Mouse (Mus musculus) bone marrow macrophage, adult 2 months (primary cell): ENCODE measurements at regions not wholly inside any gene's neighbourhood (a gene's known extent, or its start where the extent isn't known, plus 50 kb on each side); places are given as distances from the start of the nearest gene placed in this dataset.

ENCODE experiments used
- CTCF ChIP-seq: IDR thresholded peaks from 2 replicates; pipeline ENCODE4 v1.5.1; 2012; ENCODE audit warnings: low read depth, mild to moderate bottlenecking, low read length, moderate library complexity
- POLR2A ChIP-seq: IDR thresholded peaks from 2 replicates; pipeline ENCODE4 v1.6.1; 2012; ENCODE audit warnings: mild to moderate bottlenecking, low read depth, low read length, borderline replicate concordance

DNA sequence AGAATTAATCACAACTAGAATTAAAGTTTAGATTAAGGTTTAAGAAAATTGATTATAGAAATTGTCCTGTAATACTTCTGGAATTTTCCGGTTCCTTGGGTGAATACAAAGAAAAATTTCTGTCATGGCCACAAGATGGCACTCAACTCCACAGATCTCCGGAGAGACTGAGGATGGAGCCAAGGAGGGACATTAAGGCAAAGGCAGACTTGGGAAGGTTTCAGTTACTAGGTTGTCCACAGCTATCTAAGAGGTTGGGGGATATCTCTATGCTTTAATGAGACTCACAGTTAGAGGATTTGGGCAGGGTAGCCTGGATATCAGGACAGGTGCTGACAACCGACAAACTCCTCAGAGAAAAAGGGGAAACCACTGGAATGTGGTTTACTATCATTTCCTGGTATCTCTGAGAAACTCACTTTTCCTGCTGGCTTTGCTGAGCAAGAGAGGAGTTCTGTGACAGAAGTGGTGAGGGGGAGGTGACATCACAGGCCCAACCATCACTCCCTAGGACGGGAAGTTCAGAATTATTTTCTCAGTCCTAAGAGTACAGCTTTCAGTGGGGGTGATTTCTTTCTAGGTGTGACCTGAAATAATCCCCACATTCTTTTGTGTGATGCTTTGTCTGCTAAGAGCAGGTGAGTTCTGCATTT lies 56.0 kb upstream of the 2210010C04Rik start:
- TF ChIP-seq POLR2A (no peak), CTCF (no peak; the same call in 1 of the 2 replicates)
